Mouse (Mus musculus) embryonic fibroblast, embryonic 13.5 days (primary cell): ENCODE measurements around the gene Gm527.

Experiments used
- CTCF ChIP-seq: IDR thresholded peaks from 2 replicates; pipeline ENCODE4 v1.5.1; 2011; ENCODE audit warnings: mild to moderate bottlenecking, control low read depth, low read length, moderate library complexity, borderline replicate concordance; ENCODE audit not compliant: insufficient read depth
- POLR2A ChIP-seq: IDR thresholded peaks from 2 replicates; pipeline ENCODE4 v1.6.1; 2011; ENCODE audit warnings: low read depth, mild to moderate bottlenecking, control low read depth, low read length, moderate library complexity

GRCm38 (mm10) chr12:64916735-64917134 is 971 bp upstream of the Gm527 start:
- no peak for TF ChIP-seq CTCF
- no peak for TF ChIP-seq POLR2A
